Mouse (Mus musculus): Measurements from ENCODE around the gene Snx17. TPM values are rescaled to one million over a fixed set of nuclear protein-coding genes. Genes with fewer than 3 reads are reported as not detected.
"Not testable (repeated sequence)": the region's sequence is repeated elsewhere in the genome, so short reads cannot be mapped to it uniquely, and the experiment has no call there.

Gene Snx17
- total RNA-seq, 2 experiments from 2014 or later = 45.2 to 52.3 TPM

GRCm38 (mm10) chr5:31195671-31196070, 2.6 kb downstream of the Snx17 start:
- ATAC-seq (ENCODE audit: poor library complexity, severe bottlenecking) = no peak

- no peak for ATAC-seq (ENCODE audit: poor library complexity, severe bottlenecking)
These were observed 3.2 kb downstream of the Snx17 start for GRCm38 (mm10) chr5:31196207-31196606.

GRCm38 (mm10) chr5:31197072-31197471, 4.0 kb downstream of the Snx17 start:
- ATAC-seq (ENCODE audit: poor library complexity, severe bottlenecking) = no peak

DNA sequence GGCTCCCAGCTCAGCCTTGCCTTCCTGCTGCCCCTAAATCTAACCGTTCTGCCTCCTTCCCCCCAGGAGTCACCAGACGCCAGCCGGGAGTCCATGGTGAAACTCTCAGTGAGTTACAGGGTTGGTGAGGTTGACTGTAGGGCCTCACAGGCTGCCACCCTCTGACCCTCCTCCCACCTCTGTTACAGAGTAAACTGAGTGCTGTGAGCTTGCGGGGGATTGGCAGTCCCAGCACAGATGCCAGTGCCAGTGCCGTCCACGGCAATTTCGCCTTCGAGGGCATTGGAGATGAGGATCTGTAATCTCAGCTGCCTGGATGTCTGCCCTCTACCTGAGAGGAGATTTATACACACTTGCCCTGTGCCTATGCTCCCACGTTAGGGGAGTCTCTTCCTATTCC, 5.1 kb downstream of the Snx17 start:
- ATAC-seq (ENCODE audit: poor library complexity, severe bottlenecking) = no peak

DNA sequence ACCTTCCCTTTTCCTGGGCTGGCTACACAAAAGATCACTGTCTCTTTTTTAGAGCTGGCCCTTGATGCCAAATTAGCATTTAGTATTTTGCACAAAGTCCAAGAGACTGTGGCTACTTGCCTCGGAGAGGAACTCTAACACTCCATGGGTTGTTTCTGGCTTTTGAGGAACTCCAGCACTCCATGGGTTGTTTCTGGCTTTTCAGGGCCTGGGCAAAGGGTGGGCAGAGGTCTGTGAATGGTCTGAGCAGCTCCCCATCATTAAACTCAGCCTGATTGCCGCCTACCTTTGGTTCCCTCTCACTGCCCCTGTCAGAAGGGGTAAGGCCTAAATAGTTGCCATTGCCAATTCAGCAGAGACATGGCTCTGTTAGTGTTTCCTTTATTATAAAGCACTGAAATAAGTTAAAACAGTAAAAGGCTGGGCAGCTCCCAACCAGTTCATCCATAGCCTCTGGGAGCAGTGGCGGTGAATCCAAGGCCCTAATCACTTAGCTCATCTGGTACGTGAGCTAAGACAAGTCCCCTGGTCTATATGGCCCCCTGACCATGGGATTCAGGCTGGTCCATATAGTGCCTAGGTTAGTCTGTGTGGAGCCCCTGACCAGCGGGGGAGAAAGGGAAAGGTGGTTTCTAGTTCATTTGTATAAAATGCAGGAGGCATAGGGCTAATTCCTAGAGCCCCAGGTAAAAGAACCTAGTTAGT, 5.7 kb downstream of the Snx17 start:
- no peak for ATAC-seq (ENCODE audit: poor library complexity, severe bottlenecking)

GRCm38 (mm10) chr5:31199321-31199892, 6.4 kb downstream of the Snx17 start:
- ATAC-seq (ENCODE audit: poor library complexity, severe bottlenecking) = no peak

DNA sequence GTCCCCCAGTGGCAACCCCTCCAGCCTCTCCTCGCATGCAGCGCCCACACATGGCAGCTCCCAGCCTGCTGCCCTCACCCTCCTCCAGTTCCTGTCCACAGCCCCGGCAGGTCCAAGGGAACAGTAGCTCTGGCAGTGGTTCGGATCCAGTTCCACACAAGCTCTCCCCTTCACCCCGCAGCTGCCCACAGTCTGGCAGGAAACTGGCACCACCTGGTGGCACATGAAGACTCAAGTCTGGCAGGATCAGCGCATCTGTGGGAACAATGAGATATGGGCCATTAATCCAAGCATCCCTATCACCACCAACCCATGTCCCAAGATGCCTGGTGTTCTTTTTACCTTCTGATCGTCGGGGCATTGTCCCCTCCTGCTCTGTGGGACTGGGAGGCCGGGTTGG, 6.9 kb downstream of the Snx17 start:
- ATAC-seq (ENCODE audit: poor library complexity, severe bottlenecking) = no peak

- no peak for ATAC-seq (ENCODE audit: poor library complexity, severe bottlenecking)
These were observed 7.3 kb downstream of the Snx17 start for GRCm38 (mm10) chr5:31200327-31200768.

DNA sequence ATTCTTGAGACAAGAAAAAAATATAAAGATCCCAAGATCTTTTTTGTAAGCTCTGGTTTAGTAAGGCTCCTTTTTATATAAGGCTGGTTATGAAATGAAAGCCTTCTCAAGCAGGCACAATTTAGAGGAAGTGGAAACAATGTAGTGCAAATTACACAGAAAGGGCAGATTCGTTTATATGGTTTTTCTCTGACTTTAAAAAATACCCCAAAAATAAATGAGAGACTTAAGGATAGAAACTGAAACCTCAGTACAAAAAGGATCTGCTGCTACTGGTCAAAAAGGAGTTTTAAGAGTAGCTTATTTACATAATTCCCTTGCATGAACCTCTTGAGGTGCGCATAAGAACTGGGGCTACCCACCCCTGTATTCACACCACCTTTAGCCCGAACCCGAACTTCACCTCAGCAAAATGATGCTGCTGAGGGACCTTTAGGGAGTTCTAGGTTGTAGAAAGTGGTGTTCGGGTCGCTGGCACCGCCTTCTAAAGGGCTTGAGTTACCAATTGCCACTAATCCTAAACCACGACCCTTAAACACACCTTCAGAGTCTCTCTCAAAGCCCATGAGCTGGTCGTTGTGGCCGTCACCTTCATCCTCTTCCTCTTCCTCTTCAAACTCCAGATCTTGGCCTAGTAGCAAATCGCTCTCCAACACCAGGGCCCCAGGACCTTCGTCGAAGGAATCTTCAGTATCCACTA, 8.2 kb downstream of the Snx17 start:
- ATAC-seq (ENCODE audit: poor library complexity, severe bottlenecking) = no peak

GRCm38 (mm10) chr5:31201742-31202590, 8.9 kb downstream of the Snx17 start, which contains the start of gene Zfp513:
TSS of gene Zfp513 (minus strand) at chr5:31202303.
- peak; percentile 95 for ATAC-seq (ENCODE audit: poor library complexity, severe bottlenecking)

- ATAC-seq (ENCODE audit: poor library complexity, severe bottlenecking) = no peak
These were observed 9.9 kb downstream of the Snx17 start for GRCm38 (mm10) chr5:31202933-31203332.

GRCm38 (mm10) chr5:31203866-31204265, 10.8 kb downstream of the Snx17 start:
- ATAC-seq (ENCODE audit: poor library complexity, severe bottlenecking) = no peak

GRCm38 (mm10) chr5:31204421-31204820, 11.4 kb downstream of the Snx17 start:
- no peak for ATAC-seq (ENCODE audit: poor library complexity, severe bottlenecking)

DNA sequence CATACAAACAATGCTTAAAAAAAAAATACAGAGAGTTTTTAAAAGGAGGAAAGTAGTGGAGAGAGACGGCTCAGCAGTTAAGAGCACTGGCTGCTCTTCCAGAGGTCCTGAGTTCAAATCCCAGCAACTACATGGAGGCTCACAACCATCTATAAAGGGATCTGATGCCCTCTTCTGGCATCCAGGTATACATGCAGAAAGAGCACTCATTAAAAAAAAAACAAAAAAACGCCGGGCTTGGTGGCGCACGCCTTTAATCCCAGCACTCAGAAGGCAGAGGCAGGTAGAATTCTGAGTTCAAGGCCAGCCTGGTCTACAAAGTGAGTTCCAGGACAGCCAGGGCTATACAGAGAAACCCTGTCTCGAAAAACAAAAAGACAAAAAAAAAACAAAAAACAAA, 23.5 kb downstream of the Snx17 start:
- ATAC-seq (ENCODE audit: poor library complexity, severe bottlenecking) = not testable (repeated sequence)

DNA sequence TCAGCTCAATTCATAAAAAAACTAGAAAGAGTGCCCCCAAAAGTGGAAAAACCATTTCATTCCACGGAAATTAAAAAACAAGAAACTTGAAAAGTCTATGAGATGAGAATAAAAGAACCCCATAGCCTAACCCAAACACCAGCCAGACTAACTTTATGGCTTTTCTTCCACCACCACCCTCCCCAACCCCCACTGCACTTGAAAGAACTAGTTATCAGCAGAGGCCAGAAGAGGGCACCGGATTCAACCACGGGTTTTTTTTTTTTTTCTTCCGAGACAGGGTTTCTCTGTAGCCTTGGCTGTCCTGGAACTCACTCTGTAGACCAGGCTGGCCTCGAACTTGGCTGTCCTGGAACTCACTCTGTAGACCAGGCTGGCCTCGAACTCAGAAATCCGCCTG, 25.3 kb downstream of the Snx17 start:
- ATAC-seq (ENCODE audit: poor library complexity, severe bottlenecking) = no peak

DNA sequence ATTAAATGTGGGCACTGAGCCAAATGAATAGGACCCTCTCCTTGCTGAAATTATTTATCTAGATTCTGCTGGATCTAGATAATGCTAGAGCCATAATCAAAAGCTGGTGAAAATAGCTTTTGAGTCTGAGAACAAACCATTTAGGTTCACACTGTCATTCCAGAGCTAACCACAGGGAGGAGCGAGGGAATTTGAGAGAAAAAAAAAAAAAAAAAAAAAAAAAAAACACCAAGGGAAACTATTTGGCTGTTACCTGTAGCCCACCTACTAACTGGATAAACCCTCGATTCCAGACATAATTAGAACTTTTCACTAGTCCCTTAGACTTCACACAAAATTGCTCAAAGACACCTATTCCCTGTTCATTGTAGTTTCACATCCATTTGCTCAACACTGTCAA, 26.0 kb downstream of the Snx17 start:
- no peak for ATAC-seq (ENCODE audit: poor library complexity, severe bottlenecking)

- ATAC-seq (ENCODE audit: poor library complexity, severe bottlenecking) = no peak
These were observed 26.4 kb downstream of the Snx17 start for GRCm38 (mm10) chr5:31219474-31219873.

DNA sequence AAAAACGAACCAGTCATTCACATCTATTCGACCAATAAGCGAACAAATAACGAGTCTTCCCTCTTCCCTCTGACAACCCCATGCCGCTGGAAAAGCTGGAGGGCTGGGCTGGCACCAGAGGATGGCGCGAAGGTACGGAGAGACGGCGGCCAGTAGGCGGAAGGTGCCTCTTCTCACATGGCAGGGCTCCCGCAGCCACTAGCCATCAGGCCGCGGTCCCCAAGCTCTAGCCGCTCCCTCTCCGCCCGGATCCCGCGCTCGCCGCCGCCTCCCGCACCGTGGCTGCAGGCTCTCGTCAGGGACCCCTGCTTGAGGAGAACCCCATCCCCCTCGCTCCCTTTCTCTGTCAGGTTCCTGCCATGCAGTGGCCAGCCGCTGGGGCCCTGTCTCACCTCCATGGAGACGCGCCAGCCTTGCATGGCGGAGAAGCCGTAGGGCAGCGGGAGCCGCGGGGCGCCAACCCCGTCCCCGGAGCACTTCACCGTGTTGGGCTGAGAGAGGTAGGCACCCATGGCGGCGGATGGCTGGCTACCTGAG, 27.0 kb downstream of the Snx17 start:
- ATAC-seq (ENCODE audit: poor library complexity, severe bottlenecking) = peak; percentile 43

DNA sequence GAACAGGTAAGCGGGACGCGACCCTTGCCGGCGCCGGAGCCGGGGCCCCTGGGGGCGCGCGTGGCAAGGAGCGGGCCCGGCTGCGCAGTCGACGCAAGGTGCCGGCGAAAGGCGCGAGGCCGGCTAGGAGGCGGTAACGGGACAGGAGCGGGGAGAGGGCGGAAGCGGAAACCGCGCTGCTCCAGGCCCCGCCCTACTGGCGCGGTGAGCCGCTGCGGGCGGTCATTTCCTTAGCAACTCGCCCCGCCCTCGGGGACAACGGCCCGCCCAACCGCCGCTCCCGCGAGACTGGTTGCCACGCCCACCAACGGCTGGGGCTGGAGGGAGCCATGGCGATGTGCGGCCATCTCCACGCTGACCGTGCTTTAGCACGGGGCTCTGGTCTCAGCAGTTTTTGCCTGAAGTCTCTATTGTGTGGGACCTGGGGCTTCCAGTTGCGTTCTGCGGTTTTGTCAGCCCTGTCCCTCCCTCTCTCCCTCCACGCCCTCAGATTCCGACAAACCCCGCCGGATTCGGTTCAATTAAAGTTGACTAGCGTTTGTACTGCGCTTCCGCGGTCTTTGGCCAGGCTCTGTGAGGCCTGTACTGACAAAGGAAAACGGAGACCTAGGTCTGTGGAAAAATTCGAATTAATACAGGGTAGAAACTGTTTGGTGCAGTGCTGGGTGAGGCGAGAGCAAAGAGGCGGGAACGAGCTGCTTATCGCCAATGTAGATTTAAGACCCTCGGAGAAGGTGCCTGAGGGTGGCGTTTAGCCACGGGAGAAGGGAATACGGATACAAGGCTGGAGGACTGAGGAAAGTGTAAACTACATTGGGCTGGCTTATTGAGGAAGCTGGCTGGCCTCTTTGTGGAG, 27.6 kb downstream of the Snx17 start, which contains the start of gene Ppm1g:
Gene Ppm1g (minus strand): TSS at position 240 of the 856 bp plus-strand sequence.
- peak; percentile 98 for ATAC-seq (ENCODE audit: poor library complexity, severe bottlenecking)
